Mouse (Mus musculus): ENCODE measurements around the gene Neurog2. TPM values are rescaled to one million over a fixed set of nuclear protein-coding genes. Genes with fewer than 3 reads are reported as not detected.
A peak's percentile ranks its signal among the peaks of the same experiment; 100 is the strongest.

The Neurog2 gene
- total and polyA plus RNA-seq, 2 experiments from 2014 or later, result 0.85 to 3.3 TPM

DNA sequence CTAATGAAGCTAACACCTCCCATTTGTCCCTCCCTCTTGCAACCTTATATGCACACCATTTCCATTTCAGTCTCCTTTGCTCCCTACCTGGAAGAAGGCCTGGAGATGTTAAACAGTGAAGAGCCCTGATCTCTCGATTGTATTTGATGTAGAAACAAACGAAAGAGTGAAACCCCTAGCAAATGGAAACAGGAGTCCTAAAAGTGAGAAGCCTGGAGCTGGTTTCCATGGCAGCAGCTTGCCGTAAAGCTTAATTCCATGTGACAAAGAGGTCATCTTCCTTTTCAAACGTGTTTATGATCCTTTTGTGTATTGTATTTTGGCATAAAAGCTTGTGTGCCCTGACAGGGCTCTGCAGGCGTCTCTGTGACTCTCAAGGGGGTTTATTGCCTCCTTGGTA, 9.3 kb downstream of the Neurog2 start:
- no peak for TF ChIP-seq CTCF (IDR thresholded peaks at IDR 0.05; ENCODE audit: low read depth)
- ATAC-seq (no peak), DNase-seq (ENCODE audit: low spot score) (no peak)
- Histone ChIP-seq H3K9ac (replicated peaks; ENCODE audit: low read length) (no peak overlapping the region), H3K4me1 (ENCODE audit: insufficient read depth, low read length) (no peaks in the 10 kb centered on the region), H3K4me2 (ENCODE audit: low read depth, low read length) (no peak overlapping the region), H3K27ac (no peak overlapping the region), H3K27me3 (ENCODE audit: insufficient read depth, low read length) (peaks cover 56% of the 10 kb centered on the region), H3K9me3 (ENCODE audit: low read length) (no peaks in the 10 kb centered on the region), H3K4me3 (ENCODE audit: low read length) (no peak overlapping the region), H3K36me3 (ENCODE audit: insufficient read depth, low read length) (no peaks in the 10 kb centered on the region)
- 13% methylated on average over 5 of the region's 5 CpGs for WGBS

DNA sequence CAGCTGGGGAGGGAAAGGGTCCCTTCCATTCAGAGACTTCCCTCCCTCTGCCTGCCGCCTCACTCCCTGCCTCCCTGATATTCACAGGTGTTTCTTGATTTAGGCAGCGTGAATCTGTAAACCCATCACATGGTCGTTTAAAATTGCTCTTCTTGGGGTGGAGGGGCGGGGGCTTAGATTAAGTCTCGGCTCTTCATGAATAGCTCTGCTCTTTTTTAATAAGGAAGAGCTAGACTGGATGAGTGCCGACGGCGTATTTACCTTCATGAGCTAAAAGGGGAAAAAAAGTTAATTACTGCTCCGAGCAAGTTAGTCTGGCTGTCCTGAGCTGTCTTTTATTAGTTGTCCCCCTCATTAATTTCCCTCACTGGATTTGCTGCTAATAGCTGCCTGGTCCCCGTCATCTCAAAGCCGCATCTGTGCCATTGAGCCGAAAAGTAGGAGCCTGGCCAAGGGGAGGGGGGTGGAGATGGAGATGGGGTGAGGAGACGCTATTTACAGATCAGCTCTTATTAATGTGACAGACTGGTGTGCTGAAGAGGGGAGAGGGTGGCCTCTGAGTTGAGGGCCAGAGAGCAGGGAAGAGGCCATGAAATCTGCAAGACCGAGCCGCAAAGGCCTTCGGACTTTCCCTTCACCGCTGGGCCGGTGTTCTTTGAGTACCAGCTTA, 13.4 kb downstream of the Neurog2 start:
- 0 out of 2 replicates have a peak, but pooled peaks have one; percentile 29 for ATAC-seq
- Histone ChIP-seq H3K36me3 (ENCODE audit: insufficient read depth, low read length) (no peaks in the 10 kb centered on the region), H3K9ac (replicated peaks; ENCODE audit: low read length) (no peak overlapping the region), H3K27me3 (ENCODE audit: insufficient read depth, low read length) (peaks cover 26% of the 10 kb centered on the region), H3K9me3 (ENCODE audit: low read length) (no peaks in the 10 kb centered on the region), H3K4me1 (ENCODE audit: insufficient read depth, low read length) (no peaks in the 10 kb centered on the region), H3K4me3 (ENCODE audit: low read length) (no peak overlapping the region), H3K27ac (no peak overlapping the region), H3K4me2 (ENCODE audit: low read depth, low read length) (no peak overlapping the region)
- 46% methylated on average over 18 of the region's 18 CpGs for WGBS
- no peak for TF ChIP-seq CTCF (IDR thresholded peaks at IDR 0.05; ENCODE audit: low read depth)
- DNase-seq (ENCODE audit: low spot score), result no peak

DNA sequence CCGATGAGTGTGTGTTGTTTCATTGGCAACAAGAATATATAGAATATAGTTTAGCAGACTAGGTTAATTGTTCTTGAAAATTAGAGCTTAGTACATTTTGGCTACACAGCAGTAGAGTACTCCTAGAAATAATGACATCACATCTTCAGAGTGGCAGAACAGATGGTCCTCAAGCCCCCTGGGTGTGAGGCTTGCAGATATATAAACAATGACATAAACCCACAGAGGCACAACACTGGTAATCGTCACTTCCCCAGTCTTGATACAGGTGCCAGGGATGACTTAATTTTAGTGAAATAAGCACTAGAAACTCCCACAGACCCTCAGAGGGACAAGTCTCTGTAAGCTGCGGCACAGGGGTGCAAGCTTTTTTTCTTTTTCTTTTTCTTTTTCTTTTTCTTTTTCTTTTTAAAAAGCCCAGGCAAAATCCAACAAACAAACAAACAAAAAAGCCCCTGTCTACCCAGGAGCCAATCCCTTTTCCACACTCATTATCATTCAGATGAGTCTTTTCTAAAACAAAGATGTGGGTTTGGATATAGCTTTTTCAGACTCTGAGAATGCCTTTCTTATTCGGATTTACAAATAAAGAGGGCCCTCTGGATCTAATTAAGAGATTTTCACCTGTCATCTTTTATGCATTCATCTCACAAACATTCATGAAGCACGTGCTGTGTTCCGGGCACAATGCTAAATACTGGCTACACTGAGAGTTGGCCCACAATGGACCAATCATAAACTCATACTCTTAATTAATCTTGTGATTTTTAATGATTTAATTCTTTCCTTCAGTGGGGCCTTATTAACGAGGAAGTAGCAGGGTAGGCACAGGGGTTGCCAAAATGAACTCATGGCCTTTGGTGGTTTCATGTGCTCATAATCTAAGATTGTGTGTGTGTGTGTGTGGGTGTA, 19.1 kb downstream of the Neurog2 start:
- DNase-seq (ENCODE audit: low spot score), result no peak
- no peak for ATAC-seq

DNA sequence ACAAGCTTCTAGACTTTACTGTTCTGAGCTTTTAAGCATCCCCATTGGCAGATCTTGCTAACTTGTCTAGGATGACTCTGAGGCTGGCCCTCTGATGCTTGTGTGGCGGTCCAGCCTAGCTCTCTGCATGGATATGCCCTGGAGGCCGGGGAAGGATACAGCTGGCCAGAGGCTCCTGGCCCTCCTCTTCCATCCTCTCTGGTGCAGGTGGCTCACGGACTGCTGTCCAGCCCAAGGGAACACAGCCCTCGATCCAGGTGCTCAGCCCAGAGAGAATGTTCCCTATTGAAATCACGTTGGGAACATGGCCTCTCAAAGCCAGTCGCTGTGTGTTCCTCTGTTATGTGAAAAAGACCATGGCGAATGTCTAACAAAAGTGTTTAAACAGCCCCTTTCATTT, 27.8 kb downstream of the Neurog2 start:
- no peak overlapping the region for H3K4me3 ChIP-seq (ENCODE audit: low read length)
- no peak overlapping the region for H3K4me2 ChIP-seq (ENCODE audit: low read depth, low read length)
- peaks cover 6% of the 10 kb centered on the region; the same call in 1 of the 2 replicates for H3K27me3 ChIP-seq (ENCODE audit: insufficient read depth, low read length)
- no peaks in the 10 kb centered on the region for H3K36me3 ChIP-seq (ENCODE audit: insufficient read depth, low read length)
- WGBS, result 70% methylated on average over 7 of the region's 7 CpGs
- no peaks in the 10 kb centered on the region for H3K4me1 ChIP-seq (ENCODE audit: insufficient read depth, low read length)
- no peak for ATAC-seq
- no peak overlapping the region for H3K9ac ChIP-seq (replicated peaks; ENCODE audit: low read length)
- TF ChIP-seq CTCF (IDR thresholded peaks at IDR 0.05; ENCODE audit: low read depth), result no peak
- H3K9me3 ChIP-seq (ENCODE audit: low read length), result no peaks in the 10 kb centered on the region
- no peak overlapping the region for H3K27ac ChIP-seq
- DNase-seq (ENCODE audit: low spot score), result no peak

More for the DNA sequence above, 19.1 kb downstream of the Neurog2 start:
- H3K4me2 ChIP-seq (ENCODE audit: low read depth, low read length), result no peak overlapping the region
- H3K4me1 ChIP-seq (ENCODE audit: insufficient read depth, low read length), result no peaks in the 10 kb centered on the region
- H3K4me3 ChIP-seq (ENCODE audit: low read length), result no peak overlapping the region
- H3K27ac ChIP-seq, result no peak overlapping the region
- H3K27me3 ChIP-seq (ENCODE audit: insufficient read depth, low read length), result 0 out of 2 replicates have a peak, but pooled peaks cover 7% of the 10 kb centered on the region
- H3K36me3 ChIP-seq (ENCODE audit: insufficient read depth, low read length), result no peaks in the 10 kb centered on the region
- WGBS, result 37% methylated on average over 7 of the region's 7 CpGs
- H3K9ac ChIP-seq (replicated peaks; ENCODE audit: low read length), result no peak overlapping the region
- no peaks in the 10 kb centered on the region for H3K9me3 ChIP-seq (ENCODE audit: low read length)
- TF ChIP-seq CTCF (IDR thresholded peaks at IDR 0.05; ENCODE audit: low read depth), result no peak

DNA sequence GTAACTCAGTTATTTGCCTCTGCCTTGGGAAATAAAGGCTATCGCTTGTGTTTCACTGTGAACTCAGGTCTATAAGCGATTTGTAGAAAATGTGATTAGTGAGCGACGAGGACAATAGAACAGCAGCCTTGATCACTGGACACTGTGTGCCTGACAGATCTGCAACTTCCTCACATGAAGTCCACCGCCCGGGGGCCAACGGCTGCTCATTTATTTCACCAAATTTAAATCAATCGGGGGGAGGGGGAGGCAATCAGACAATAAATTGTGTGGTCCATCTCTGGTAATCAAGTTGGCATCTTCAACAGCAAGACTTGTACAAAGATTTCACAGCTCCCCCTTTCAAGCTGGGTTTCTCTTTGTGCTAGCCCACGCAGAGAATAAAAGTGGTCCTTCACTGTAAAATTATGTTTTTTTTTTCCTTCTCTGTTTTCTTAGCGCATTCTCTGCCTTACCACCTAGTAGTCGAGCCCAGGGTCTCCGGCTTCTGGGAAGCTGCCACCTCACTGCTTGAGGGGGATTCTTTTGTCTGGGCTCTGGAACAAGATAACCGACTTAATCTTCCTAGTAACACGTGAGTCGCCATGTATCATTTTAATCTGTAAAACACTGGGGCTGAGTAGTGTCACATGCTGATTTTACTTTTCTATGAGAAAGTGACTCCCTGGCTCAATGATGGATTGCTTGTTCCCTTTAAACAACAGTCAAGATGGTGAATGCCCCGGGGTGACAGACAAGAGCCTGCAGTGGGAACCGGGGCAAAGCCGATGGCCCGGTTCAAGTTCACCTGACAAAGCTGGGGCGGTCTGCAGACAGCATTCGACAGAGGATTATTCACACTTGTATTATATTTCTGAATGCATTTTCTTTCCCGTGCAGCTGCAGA, 29.0 kb downstream of the Neurog2 start:
- H3K4me3 ChIP-seq (ENCODE audit: low read length), result no peak overlapping the region
- peak overlapping the region; percentile 38 for H3K4me2 ChIP-seq (ENCODE audit: low read depth, low read length)
- no peak for TF ChIP-seq CTCF (IDR thresholded peaks at IDR 0.05; ENCODE audit: low read depth)
- WGBS, result 19% methylated on average over 22 of the region's 22 CpGs
- DNase-seq (ENCODE audit: low spot score) (peak; percentile 18), ATAC-seq (no peak)
- H3K27ac ChIP-seq, result no peak overlapping the region
- H3K9me3 ChIP-seq (ENCODE audit: low read length), result no peaks in the 10 kb centered on the region
- no peaks in the 10 kb centered on the region for H3K36me3 ChIP-seq (ENCODE audit: insufficient read depth, low read length)
- H3K4me1 ChIP-seq (ENCODE audit: insufficient read depth, low read length), result no peaks in the 10 kb centered on the region
- H3K27me3 ChIP-seq (ENCODE audit: insufficient read depth, low read length), result peaks cover 6% of the 10 kb centered on the region; the same call in 1 of the 2 replicates
- H3K9ac ChIP-seq (replicated peaks; ENCODE audit: low read length), result no peak overlapping the region

DNA sequence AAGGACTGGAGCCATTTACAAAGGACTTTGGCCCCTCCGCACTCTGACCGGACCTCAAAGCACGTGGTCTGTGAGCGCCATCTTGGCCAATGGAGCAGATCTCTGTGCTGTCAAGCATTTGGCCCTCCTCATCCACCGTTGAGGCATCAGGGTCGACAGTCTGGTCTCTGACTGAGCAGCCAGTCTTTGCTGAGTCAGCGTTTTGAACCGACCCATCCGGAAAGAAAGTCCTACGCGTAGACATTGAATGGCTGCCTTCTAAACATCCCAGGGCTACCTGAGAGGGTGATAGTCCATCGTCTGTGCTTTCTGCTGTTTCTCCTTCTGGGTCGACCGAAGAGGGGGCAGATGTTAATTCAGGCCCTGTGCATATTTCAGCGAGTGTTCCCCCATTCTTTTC, 46.8 kb downstream of the Neurog2 start:
- no peak overlapping the region for H3K4me3 ChIP-seq (ENCODE audit: low read length)
- no peak for TF ChIP-seq CTCF (IDR thresholded peaks at IDR 0.05; ENCODE audit: low read depth)
- no peak overlapping the region for H3K4me2 ChIP-seq (ENCODE audit: low read depth, low read length)
- 88% methylated on average over 15 of the region's 15 CpGs for WGBS
- H3K27me3 ChIP-seq (ENCODE audit: insufficient read depth, low read length), result no peaks in the 10 kb centered on the region
- no peaks in the 10 kb centered on the region for H3K9me3 ChIP-seq (ENCODE audit: low read length)
- DNase-seq (ENCODE audit: low spot score) (no peak), ATAC-seq (no peak)
- H3K4me1 ChIP-seq (ENCODE audit: insufficient read depth, low read length), result no peaks in the 10 kb centered on the region
- H3K27ac ChIP-seq, result no peak overlapping the region
- H3K9ac ChIP-seq (replicated peaks; ENCODE audit: low read length), result no peak overlapping the region
- no peaks in the 10 kb centered on the region for H3K36me3 ChIP-seq (ENCODE audit: insufficient read depth, low read length)

Other genes with a start within 250 kb of the Neurog2 start
- gene Ank2, start 133.8 kb upstream of the Neurog2 start, total RNA-seq (2014; rRNA removed), result 497 and 567 TPM in 2 replicates
- 193 and 195 TPM in 2 replicates for gene Ank2, start 133.8 kb upstream of the Neurog2 start, polyA plus RNA-seq (2015; fragmentation: Nextera tagmentation; extraction: Ambion mirVana)
- 4.5 and 6.9 TPM in 2 replicates for gene Larp7, start 79.8 kb upstream of the Neurog2 start, total RNA-seq (2014; rRNA removed)
- gene Larp7, start 79.8 kb upstream of the Neurog2 start, polyA plus RNA-seq (2015; fragmentation: Nextera tagmentation; extraction: Ambion mirVana), result 30.4 and 31.7 TPM in 2 replicates
- 4.0 and 5.2 TPM in 2 replicates for gene Zgrf1, start 79.6 kb upstream of the Neurog2 start, total RNA-seq (2014; rRNA removed)
- gene Zgrf1, start 79.6 kb upstream of the Neurog2 start, polyA plus RNA-seq (2015; fragmentation: Nextera tagmentation; extraction: Ambion mirVana), result 3.0 and 3.5 TPM in 2 replicates
- gene Alpk1, start 147.4 kb downstream of the Neurog2 start, total RNA-seq (2014; rRNA removed), result 1.3 and 5.3 TPM in 2 replicates
- 0.49 and 0.57 TPM in 2 replicates for gene Alpk1, start 147.4 kb downstream of the Neurog2 start, polyA plus RNA-seq (2015; fragmentation: Nextera tagmentation; extraction: Ambion mirVana)
- gene Tifa, start 156.7 kb downstream of the Neurog2 start, total RNA-seq (2014; rRNA removed), result 1.7 and 1.9 TPM in 2 replicates
- 3.6 and 3.8 TPM in 2 replicates for gene Tifa, start 156.7 kb downstream of the Neurog2 start, polyA plus RNA-seq (2015; fragmentation: Nextera tagmentation; extraction: Ambion mirVana)
- gene Ap1ar, start 204.4 kb downstream of the Neurog2 start, total RNA-seq (2014; rRNA removed), result 77.8 and 84.5 TPM in 2 replicates
- 65.4 and 69.7 TPM in 2 replicates for gene Ap1ar, start 204.4 kb downstream of the Neurog2 start, polyA plus RNA-seq (2015; fragmentation: Nextera tagmentation; extraction: Ambion mirVana)